Mouse (Mus musculus) duodenum, adult 2 months (tissue): ENCODE results near the gene Ptprr. TPM values are rescaled to one million over a fixed set of nuclear protein-coding genes. Genes with fewer than 3 reads are reported as not detected.

Experiments
- polyA plus RNA-seq: library from polyadenylated mRNA; depleted of rRNA; stranded (reverse); fragments of >200 nt; gene quantifications from 2 replicates; pipeline ENCODE4 v1.2.3, GENCODE M21; 2012; ENCODE audit warnings: low replicate concordance; rRNA removed

The Ptprr gene
- 2.8 and 11.7 TPM in 2 replicates for polyA plus RNA-seq

GRCm38 (mm10) chr10:116017845-116018479 lies at the start of gene Ptprr:
Gene Ptprr, plus strand, starts transcription at chr10:116018213.

GRCm38 (mm10) chr10:116113867-116114474 lies 96.0 kb downstream of the Ptprr start, which contains the start of gene 4933416C03Rik:
Gene 4933416C03Rik, minus strand, starts transcription at chr10:116113917.

GRCm38 (mm10) chr10:116275280-116275679 lies 257.3 kb downstream of the Ptprr start, which contains the start of gene Ptprb:
Gene Ptprb, plus strand, starts transcription at chr10:116275523.

Other genes starting within 250 kb of the Ptprr start
- gene Tspan8, start 201.4 kb upstream of the Ptprr start, polyA plus RNA-seq = 19.8 and 49.5 TPM in 2 replicates
- not detected in 2 replicates for gene 4933416C03Rik, start 95.7 kb downstream of the Ptprr start, polyA plus RNA-seq